Mouse (Mus musculus): ENCODE results near the gene Bdkrb2. TPM values are rescaled to one million over a fixed set of nuclear protein-coding genes. Genes with fewer than 3 reads are reported as not detected.
A peak's percentile ranks its signal among the peaks of the same experiment; 100 is the strongest.

Gene Bdkrb2
- polyA plus RNA-seq, 1 experiment from 2014 or later, result 1.6 TPM

GRCm38 (mm10) chr12:105562056-105562820 lies 788 bp upstream of the Bdkrb2 start:
- peaks cover 6% of the 10 kb centered on the region for H3K9me3 ChIP-seq (replicated peaks)
- no peak for ATAC-seq (ENCODE audit: insufficient number of reproducible peaks, low FRiP score)
- H3K36me3 ChIP-seq, result 0 out of 2 replicates have a peak, but pooled peaks cover 4% of the 10 kb centered on the region
- H3K4me1 ChIP-seq (replicated peaks), result peaks cover 43% of the 10 kb centered on the region
- peaks cover 45% of the 10 kb centered on the region for H3K27me3 ChIP-seq (replicated peaks)
- peak overlapping the region; percentile 74 for H3K4me2 ChIP-seq
- 22% methylated on average over 8 of the region's 8 CpGs for WGBS
- H3K4me3 ChIP-seq, result peak overlapping the region; percentile 37
- peak overlapping the region; percentile 67 for H3K9ac ChIP-seq
- H3K27ac ChIP-seq (ENCODE audit: poor library complexity, severe bottlenecking), result no peak overlapping the region

- no peak for ATAC-seq (ENCODE audit: insufficient number of reproducible peaks, low FRiP score)
- peak overlapping the region; percentile 37 for H3K4me3 ChIP-seq
- H3K27ac ChIP-seq (ENCODE audit: poor library complexity, severe bottlenecking), result no peak overlapping the region
- H3K9me3 ChIP-seq (replicated peaks), result peaks cover 8% of the 10 kb centered on the region
- peaks cover 37% of the 10 kb centered on the region for H3K4me1 ChIP-seq (replicated peaks)
- H3K36me3 ChIP-seq, result 0 out of 2 replicates have a peak, but pooled peaks cover 4% of the 10 kb centered on the region
- H3K4me2 ChIP-seq, result peak overlapping the region; percentile 74
- peak overlapping the region; percentile 67 for H3K9ac ChIP-seq
- 8% methylated on average over 25 of the region's 25 CpGs for WGBS
- H3K27me3 ChIP-seq (replicated peaks), result peaks cover 45% of the 10 kb centered on the region
Measured at GRCm38 (mm10) chr12:105563726-105564275, 775 bp downstream of the Bdkrb2 start.

- ATAC-seq (ENCODE audit: insufficient number of reproducible peaks, low FRiP score), result no peak
- Histone ChIP-seq H3K27me3 (replicated peaks) (peaks cover 42% of the 10 kb centered on the region), H3K4me3 (no peak overlapping the region), H3K27ac (ENCODE audit: poor library complexity, severe bottlenecking) (no peak overlapping the region), H3K36me3 (0 out of 2 replicates have a peak, but pooled peaks cover 4% of the 10 kb centered on the region), H3K4me2 (no peak overlapping the region), H3K9me3 (replicated peaks) (peaks cover 8% of the 10 kb centered on the region), H3K4me1 (replicated peaks) (peaks cover 37% of the 10 kb centered on the region), H3K9ac (no peak overlapping the region)
- WGBS, result 76% methylated on average over 5 of the region's 5 CpGs
Measured at GRCm38 (mm10) chr12:105565221-105565620, 2.2 kb downstream of the Bdkrb2 start.

- peaks cover 6% of the 10 kb centered on the region; the same call in 1 of the 2 replicates for H3K27me3 ChIP-seq (replicated peaks)
- no peak overlapping the region for H3K9ac ChIP-seq
- peaks cover 12% of the 10 kb centered on the region for H3K9me3 ChIP-seq (replicated peaks)
- H3K4me3 ChIP-seq, result no peak overlapping the region
- peaks cover 10% of the 10 kb centered on the region for H3K4me1 ChIP-seq (replicated peaks)
- H3K36me3 ChIP-seq, result 0 out of 2 replicates have a peak, but pooled peaks cover 2% of the 10 kb centered on the region
- ATAC-seq (ENCODE audit: insufficient number of reproducible peaks, low FRiP score), result no peak
- WGBS, result 72% methylated on average over 3 of the region's 3 CpGs
- H3K4me2 ChIP-seq, result no peak overlapping the region
- no peak overlapping the region for H3K27ac ChIP-seq (ENCODE audit: poor library complexity, severe bottlenecking)
Measured at GRCm38 (mm10) chr12:105571867-105572266, 8.8 kb downstream of the Bdkrb2 start.

- Histone ChIP-seq H3K4me3 (no peak overlapping the region), H3K27ac (ENCODE audit: poor library complexity, severe bottlenecking) (no peak overlapping the region), H3K4me2 (no peak overlapping the region), H3K36me3 (no peaks in the 10 kb centered on the region), H3K9me3 (replicated peaks) (0 out of 2 replicates have a peak, but pooled peaks cover 6% of the 10 kb centered on the region), H3K4me1 (replicated peaks) (peaks cover 10% of the 10 kb centered on the region), H3K27me3 (replicated peaks) (peaks cover 6% of the 10 kb centered on the region; the same call in 1 of the 2 replicates), H3K9ac (no peak overlapping the region)
- ATAC-seq (ENCODE audit: insufficient number of reproducible peaks, low FRiP score), result no peak
- WGBS, result 79% methylated on average over 2 of the region's 2 CpGs
Measured at GRCm38 (mm10) chr12:105572622-105573021, 9.6 kb downstream of the Bdkrb2 start.

GRCm38 (mm10) chr12:105574356-105574755 lies 11.3 kb downstream of the Bdkrb2 start:
- Histone ChIP-seq H3K27me3 (replicated peaks) (peaks cover 6% of the 10 kb centered on the region; the same call in 1 of the 2 replicates), H3K4me2 (no peak overlapping the region), H3K9ac (no peak overlapping the region), H3K4me1 (replicated peaks) (peaks cover 10% of the 10 kb centered on the region), H3K4me3 (no peak overlapping the region), H3K36me3 (no peaks in the 10 kb centered on the region), H3K9me3 (replicated peaks) (0 out of 2 replicates have a peak, but pooled peaks cover 6% of the 10 kb centered on the region), H3K27ac (ENCODE audit: poor library complexity, severe bottlenecking) (no peak overlapping the region)
- ATAC-seq (ENCODE audit: insufficient number of reproducible peaks, low FRiP score), result no peak
- 78% methylated on average over 4 of the region's 4 CpGs for WGBS

GRCm38 (mm10) chr12:105580490-105580889 lies 17.5 kb downstream of the Bdkrb2 start:
- Histone ChIP-seq H3K4me3 (no peak overlapping the region), H3K9me3 (replicated peaks) (no peaks in the 10 kb centered on the region), H3K36me3 (no peaks in the 10 kb centered on the region), H3K4me2 (no peak overlapping the region), H3K9ac (no peak overlapping the region), H3K27ac (ENCODE audit: poor library complexity, severe bottlenecking) (no peak overlapping the region), H3K4me1 (replicated peaks) (peaks cover 19% of the 10 kb centered on the region), H3K27me3 (replicated peaks) (no peaks in the 10 kb centered on the region)
- WGBS, result 77% methylated on average over 17 of the region's 17 CpGs
- ATAC-seq (ENCODE audit: insufficient number of reproducible peaks, low FRiP score), result no peak

- H3K27me3 ChIP-seq (replicated peaks), result peaks cover 13% of the 10 kb centered on the region
- peaks cover 19% of the 10 kb centered on the region for H3K4me1 ChIP-seq (replicated peaks)
- H3K9ac ChIP-seq, result no peak overlapping the region
- H3K4me3 ChIP-seq, result no peak overlapping the region
- 68% methylated on average over 9 of the region's 9 CpGs for WGBS
- no peak overlapping the region for H3K27ac ChIP-seq (ENCODE audit: poor library complexity, severe bottlenecking)
- H3K9me3 ChIP-seq (replicated peaks), result no peaks in the 10 kb centered on the region
- ATAC-seq (ENCODE audit: insufficient number of reproducible peaks, low FRiP score), result no peak
- H3K36me3 ChIP-seq, result no peaks in the 10 kb centered on the region
- H3K4me2 ChIP-seq, result no peak overlapping the region
Measured at GRCm38 (mm10) chr12:105582486-105582885, 19.5 kb downstream of the Bdkrb2 start.

GRCm38 (mm10) chr12:105583484-105583883 lies 20.5 kb downstream of the Bdkrb2 start:
- peaks cover 19% of the 10 kb centered on the region for H3K4me1 ChIP-seq (replicated peaks)
- H3K4me3 ChIP-seq, result no peak overlapping the region
- no peaks in the 10 kb centered on the region for H3K36me3 ChIP-seq
- no peak overlapping the region for H3K4me2 ChIP-seq
- H3K27me3 ChIP-seq (replicated peaks), result peaks cover 23% of the 10 kb centered on the region
- no peaks in the 10 kb centered on the region for H3K9me3 ChIP-seq (replicated peaks)
- 27% methylated on average over 2 of the region's 2 CpGs for WGBS
- H3K9ac ChIP-seq, result no peak overlapping the region
- H3K27ac ChIP-seq (ENCODE audit: poor library complexity, severe bottlenecking), result no peak overlapping the region
- peak; percentile 56; the same call in 1 of the 2 replicates for ATAC-seq (ENCODE audit: insufficient number of reproducible peaks, low FRiP score)

- Histone ChIP-seq H3K9me3 (replicated peaks) (no peaks in the 10 kb centered on the region), H3K27me3 (replicated peaks) (peaks cover 25% of the 10 kb centered on the region), H3K36me3 (no peaks in the 10 kb centered on the region), H3K4me3 (no peak overlapping the region), H3K27ac (ENCODE audit: poor library complexity, severe bottlenecking) (no peak overlapping the region), H3K4me1 (replicated peaks) (peaks cover 17% of the 10 kb centered on the region), H3K9ac (no peak overlapping the region), H3K4me2 (no peak overlapping the region)
- no peak for ATAC-seq (ENCODE audit: insufficient number of reproducible peaks, low FRiP score)
- WGBS, result 9% methylated on average over 12 of the region's 12 CpGs
Measured at GRCm38 (mm10) chr12:105584851-105585250, 21.8 kb downstream of the Bdkrb2 start.

- 84% methylated on average over 8 of the region's 8 CpGs for WGBS
- Histone ChIP-seq H3K27me3 (replicated peaks) (peaks cover 30% of the 10 kb centered on the region), H3K4me1 (replicated peaks) (peaks cover 16% of the 10 kb centered on the region), H3K9ac (no peak overlapping the region), H3K27ac (ENCODE audit: poor library complexity, severe bottlenecking) (no peak overlapping the region), H3K9me3 (replicated peaks) (no peaks in the 10 kb centered on the region), H3K4me2 (no peak overlapping the region), H3K36me3 (no peaks in the 10 kb centered on the region), H3K4me3 (no peak overlapping the region)
- ATAC-seq (ENCODE audit: insufficient number of reproducible peaks, low FRiP score), result no peak
Measured at GRCm38 (mm10) chr12:105587526-105587925, 24.5 kb downstream of the Bdkrb2 start.
